Mouse (Mus musculus) embryonic facial prominence, embryonic 11.5 days (tissue): ENCODE measurements around the gene Arid4b. TPM values are rescaled to one million over a fixed set of nuclear protein-coding genes. Genes with fewer than 3 reads are reported as not detected.
"Not testable (repeated sequence)": the region's sequence is repeated elsewhere in the genome, so short reads cannot be mapped to it uniquely, and the experiment has no call there.

ENCODE experiments used
- ATAC-seq: fragments of 200-750 bp; cut with Nextera tagmentation; replicated peaks from 2 replicates; pipeline ENCODE4 v1.8.0; 2017; ENCODE audit warnings: low read depth; ENCODE audit not compliant: insufficient number of reproducible peaks, low FRiP score, low TSS enrichment
- DNase-seq: peaks from one replicate; pipeline ENCODE4 v3.0.0-alpha.2; 2015; ENCODE audit warnings: low spot score
- H3K27ac ChIP-seq: fragments of 300-500 bp; sonication (generic); replicated peaks from 2 replicates; pipeline ENCODE4 v1.5.1; 2014; ENCODE audit warnings: mild to moderate bottlenecking, low read depth, low read length, control low read depth
- H3K27me3 ChIP-seq: fragments of 300-500 bp; sonication (generic); 2 replicates; pipeline ENCODE4 v1.6.1; 2014; ENCODE audit warnings: mild to moderate bottlenecking, low read length, moderate library complexity, mixed read lengths; ENCODE audit not compliant: control insufficient read depth, insufficient read depth
- H3K36me3 ChIP-seq: fragments of 300-500 bp; sonication (generic); replicated peaks from 2 replicates; pipeline ENCODE4 v1.6.1; 2014; ENCODE audit warnings: low read depth, mild to moderate bottlenecking, low read length, moderate library complexity, mixed read lengths; ENCODE audit not compliant: control insufficient read depth, insufficient read depth
- H3K4me1 ChIP-seq: fragments of 300-500 bp; sonication (generic); 2 replicates; pipeline ENCODE4 v1.6.1; 2014; ENCODE audit warnings: low read length, mixed read lengths; ENCODE audit not compliant: control insufficient read depth, insufficient read depth
- H3K4me2 ChIP-seq: fragments of 300-500 bp; sonication (generic); 2 replicates; pipeline ENCODE4 v1.6.1; 2014; ENCODE audit warnings: low read depth, mild to moderate bottlenecking, control low read depth, low read length, moderate library complexity
- H3K4me3 ChIP-seq: fragments of 300-500 bp; sonication (generic); 2 replicates; pipeline ENCODE4 v1.5.1; 2014; ENCODE audit warnings: low read depth, low read length, control low read depth
- H3K9ac ChIP-seq: fragments of 300-500 bp; sonication (generic); replicated peaks from 2 replicates; pipeline ENCODE4 v1.6.1; 2014; ENCODE audit warnings: mild to moderate bottlenecking, control low read depth, low read length
- H3K9me3 ChIP-seq: fragments of 300-500 bp; sonication (generic); replicated peaks from 2 replicates; pipeline ENCODE4 v1.6.1; 2016; ENCODE audit warnings: mild to moderate bottlenecking, low read length, inconsistent platforms, mixed read lengths; ENCODE audit not compliant: control insufficient read depth
- WGBS: fragments of 180-500 bp; shearing (Covaris S2); extraction: QIAGEN DNeasy Blood & Tissue Kit; methylation state at CpG from one replicate; pipeline ENCODE4 v1.1.7; 2014; 5-methylcytosine and 5-hydroxymethylcytosine counted together
- polyA plus RNA-seq: library from polyadenylated mRNA; unstranded; fragments of >200 nt; fragmentation: Nextera tagmentation; extraction: Ambion mirVana; gene quantifications from 2 replicates; pipeline ENCODE4 v1.2.1, GENCODE M21; 2014

Arid4b gene
- polyA plus RNA-seq, 1 experiment from 2014 or later: 85.0 TPM

GRCm38 (mm10) chr13:14026154-14026820 lies 36.7 kb upstream of the Arid4b start:
- Histone ChIP-seq H3K27ac (no peak overlapping the region), H3K4me1 (no peaks in the 10 kb centered on the region), H3K27me3 (no peaks in the 10 kb centered on the region), H3K4me3 (no peak overlapping the region), H3K9me3 (no peaks in the 10 kb centered on the region), H3K9ac (no peak overlapping the region), H3K4me2 (no peak overlapping the region), H3K36me3 (no peaks in the 10 kb centered on the region)
- DNase-seq (no peak), ATAC-seq (no peak)
- 96% methylated on average over 6 of the region's 6 CpGs for WGBS

GRCm38 (mm10) chr13:14033309-14034072 lies 29.5 kb upstream of the Arid4b start:
- Histone ChIP-seq H3K4me1 (no peaks in the 10 kb centered on the region), H3K4me3 (no peak overlapping the region), H3K27ac (no peak overlapping the region), H3K4me2 (no peak overlapping the region), H3K36me3 (no peaks in the 10 kb centered on the region), H3K27me3 (no peaks in the 10 kb centered on the region), H3K9me3 (no peaks in the 10 kb centered on the region), H3K9ac (no peak overlapping the region)
- ATAC-seq (no peak), DNase-seq (no peak)
- 95% methylated on average over 5 of the region's 5 CpGs for WGBS

GRCm38 (mm10) chr13:14034073-14034348 lies 29.0 kb upstream of the Arid4b start:
- ATAC-seq (no peak), DNase-seq (peak; percentile 8)
- no peak overlapping the region for H3K9ac ChIP-seq
- H3K4me3 ChIP-seq: no peak overlapping the region
- H3K4me1 ChIP-seq: no peaks in the 10 kb centered on the region
- H3K4me2 ChIP-seq: no peak overlapping the region
- no peaks in the 10 kb centered on the region for H3K9me3 ChIP-seq
- H3K27ac ChIP-seq: no peak overlapping the region
- no peaks in the 10 kb centered on the region for H3K27me3 ChIP-seq
- H3K36me3 ChIP-seq: no peaks in the 10 kb centered on the region

- not testable (repeated sequence) for H3K27ac ChIP-seq, H3K4me2 ChIP-seq, H3K36me3 ChIP-seq, H3K4me3 ChIP-seq, H3K4me1 ChIP-seq, H3K27me3 ChIP-seq, ATAC-seq, H3K9me3 ChIP-seq, DNase-seq, H3K9ac ChIP-seq
- 85% methylated on average over 3 of the region's 3 CpGs for WGBS
Observed at GRCm38 (mm10) chr13:14035352-14035751, 27.7 kb upstream of the Arid4b start.

GRCm38 (mm10) chr13:14035875-14036630 lies 27.0 kb upstream of the Arid4b start:
- H3K4me3 ChIP-seq: no peak overlapping the region
- H3K27ac ChIP-seq: no peak overlapping the region
- H3K9me3 ChIP-seq: no peaks in the 10 kb centered on the region
- H3K36me3 ChIP-seq: no peaks in the 10 kb centered on the region
- no peak overlapping the region for H3K4me2 ChIP-seq
- H3K9ac ChIP-seq: no peak overlapping the region
- no peaks in the 10 kb centered on the region for H3K4me1 ChIP-seq
- WGBS: 93% methylated on average over 11 of the region's 11 CpGs
- no peaks in the 10 kb centered on the region for H3K27me3 ChIP-seq
- DNase-seq (no peak), ATAC-seq (no peak)

GRCm38 (mm10) chr13:14038911-14039291 lies 24.1 kb upstream of the Arid4b start:
- Histone ChIP-seq H3K36me3 (no peaks in the 10 kb centered on the region), H3K4me2 (peak overlapping the region; percentile 81), H3K9me3 (no peaks in the 10 kb centered on the region), H3K9ac (peak overlapping the region; percentile 92), H3K27ac (no peak overlapping the region; the same call in 1 of the 2 replicates), H3K4me3 (peak overlapping the region; percentile 70), H3K4me1 (no peaks in the 10 kb centered on the region), H3K27me3 (no peaks in the 10 kb centered on the region)
- ATAC-seq (peak; percentile 50), DNase-seq (no peak)
- WGBS: 4% methylated on average over 8 of the region's 8 CpGs

- Histone ChIP-seq H3K27ac (peak within 1 kb of the TSS; percentile 91), H3K27me3 (no peaks in the 10 kb centered on the region), H3K4me3 (peak within 1 kb of the TSS; percentile 70), H3K9ac (peak within 1 kb of the TSS; percentile 92), H3K4me2 (peak within 1 kb of the TSS; percentile 81), H3K36me3 (no peaks in the 10 kb centered on the region), H3K9me3 (no peaks in the 10 kb centered on the region), H3K4me1 (no peaks in the 10 kb centered on the region)
- ATAC-seq (peak; percentile 97), DNase-seq (peak; percentile 92)
- WGBS: under 1% methylated on average over 34 of the region's 35 CpGs
Observed at GRCm38 (mm10) chr13:14039292-14039965, 23.6 kb upstream of the Arid4b start, which contains the start of gene Tbce. Gene Tbce (minus strand): TSS chr13:14039638.
